Mouse (Mus musculus): ENCODE results near the gene Aldh16a1. TPM values are rescaled to one million over a fixed set of nuclear protein-coding genes. Genes with fewer than 3 reads are reported as not detected.

Aldh16a1 gene
- polyA plus RNA-seq, 1 experiment from 2014 or later: 88.6 TPM

- no peak overlapping the region for H3K27ac ChIP-seq (ENCODE audit: low read length)
- ATAC-seq (ENCODE audit: low FRiP score, low TSS enrichment): no peak
- no peak overlapping the region for H3K9ac ChIP-seq (replicated peaks; ENCODE audit: low read length)
- peaks cover 30% of the 10 kb centered on the region for H3K36me3 ChIP-seq (ENCODE audit: insufficient read depth, low read length)
- 71% methylated on average over 8 of the region's 8 CpGs for WGBS
- H3K9me3 ChIP-seq (ENCODE audit: low read length): no peaks in the 10 kb centered on the region
- no peak overlapping the region for H3K4me3 ChIP-seq (ENCODE audit: low read length)
- H3K27me3 ChIP-seq (ENCODE audit: insufficient read depth, low read length): no peaks in the 10 kb centered on the region
- H3K4me2 ChIP-seq (replicated peaks; ENCODE audit: low read depth, low read length): no peak overlapping the region
- 0 out of 2 replicates have a peak, but pooled peaks cover 4% of the 10 kb centered on the region for H3K4me1 ChIP-seq (ENCODE audit: insufficient read depth, low read length)
Observed at GRCm38 (mm10) chr7:45139904-45140723, 14.3 kb downstream of the Aldh16a1 start.

- WGBS: 77% methylated on average over 1 of the region's 1 CpGs
- no peak overlapping the region for H3K4me3 ChIP-seq (ENCODE audit: low read length)
- H3K4me2 ChIP-seq (replicated peaks; ENCODE audit: low read depth, low read length): no peak overlapping the region
- H3K27me3 ChIP-seq (ENCODE audit: insufficient read depth, low read length): no peaks in the 10 kb centered on the region
- no peak overlapping the region for H3K9ac ChIP-seq (replicated peaks; ENCODE audit: low read length)
- 0 out of 2 replicates have a peak, but pooled peaks cover 4% of the 10 kb centered on the region for H3K4me1 ChIP-seq (ENCODE audit: insufficient read depth, low read length)
- no peaks in the 10 kb centered on the region for H3K9me3 ChIP-seq (ENCODE audit: low read length)
- ATAC-seq (ENCODE audit: low FRiP score, low TSS enrichment): no peak
- H3K27ac ChIP-seq (ENCODE audit: low read length): no peak overlapping the region
- H3K36me3 ChIP-seq (ENCODE audit: insufficient read depth, low read length): peaks cover 14% of the 10 kb centered on the region
Observed at GRCm38 (mm10) chr7:45138403-45138802, 16.0 kb downstream of the Aldh16a1 start.

- Histone ChIP-seq H3K4me1 (ENCODE audit: insufficient read depth, low read length) (0 out of 2 replicates have a peak, but pooled peaks cover 4% of the 10 kb centered on the region), H3K4me2 (replicated peaks; ENCODE audit: low read depth, low read length) (no peak overlapping the region), H3K9ac (replicated peaks; ENCODE audit: low read length) (no peak overlapping the region), H3K4me3 (ENCODE audit: low read length) (no peak overlapping the region), H3K27me3 (ENCODE audit: insufficient read depth, low read length) (no peaks in the 10 kb centered on the region), H3K27ac (ENCODE audit: low read length) (no peak overlapping the region), H3K36me3 (ENCODE audit: insufficient read depth, low read length) (peaks cover 9% of the 10 kb centered on the region), H3K9me3 (ENCODE audit: low read length) (no peaks in the 10 kb centered on the region)
- ATAC-seq (ENCODE audit: low FRiP score, low TSS enrichment): no peak
- WGBS: 84% methylated on average over 12 of the region's 12 CpGs
Observed at GRCm38 (mm10) chr7:45137171-45138006, 17.0 kb downstream of the Aldh16a1 start.

- WGBS: 2% methylated on average over 29 of the region's 29 CpGs
- Histone ChIP-seq H3K36me3 (ENCODE audit: insufficient read depth, low read length) (no peaks in the 10 kb centered on the region), H3K27me3 (ENCODE audit: insufficient read depth, low read length) (no peaks in the 10 kb centered on the region), H3K4me1 (ENCODE audit: insufficient read depth, low read length) (0 out of 2 replicates have a peak, but pooled peaks cover 4% of the 10 kb centered on the region), H3K4me3 (ENCODE audit: low read length) (peak within 1 kb of the TSS; percentile 70), H3K4me2 (replicated peaks; ENCODE audit: low read depth, low read length) (peak within 1 kb of the TSS; percentile 83), H3K9me3 (ENCODE audit: low read length) (no peaks in the 10 kb centered on the region), H3K9ac (replicated peaks; ENCODE audit: low read length) (peak within 1 kb of the TSS; percentile 76), H3K27ac (ENCODE audit: low read length) (no peak within 1 kb of the TSS)
- peak; percentile 88 for ATAC-seq (ENCODE audit: low FRiP score, low TSS enrichment)
Observed at GRCm38 (mm10) chr7:45135993-45136567, 18.3 kb downstream of the Aldh16a1 start, which contains the start of the genes Gm45713 and Flt3l. Gm45713 (minus strand) TSS chr7:45136231. Flt3l (minus strand) TSS chr7:45136432.

GRCm38 (mm10) chr7:45135370-45135769, 19.0 kb downstream of the Aldh16a1 start:
- Histone ChIP-seq H3K27ac (ENCODE audit: low read length) (no peak overlapping the region), H3K27me3 (ENCODE audit: insufficient read depth, low read length) (no peaks in the 10 kb centered on the region), H3K4me2 (replicated peaks; ENCODE audit: low read depth, low read length) (peak overlapping the region; percentile 83; the same call in 1 of the 2 replicates), H3K36me3 (ENCODE audit: insufficient read depth, low read length) (no peaks in the 10 kb centered on the region), H3K9ac (replicated peaks; ENCODE audit: low read length) (0 out of 2 replicates have a peak overlapping the region, but pooled peaks have one; percentile 29), H3K4me1 (ENCODE audit: insufficient read depth, low read length) (0 out of 2 replicates have a peak, but pooled peaks cover 4% of the 10 kb centered on the region), H3K9me3 (ENCODE audit: low read length) (no peaks in the 10 kb centered on the region), H3K4me3 (ENCODE audit: low read length) (peak overlapping the region; percentile 70; the same call in 1 of the 2 replicates)
- WGBS: 79% methylated on average over 3 of the region's 3 CpGs
- ATAC-seq (ENCODE audit: low FRiP score, low TSS enrichment): no peak

GRCm38 (mm10) chr7:45134544-45135026, 19.8 kb downstream of the Aldh16a1 start:
- H3K4me3 ChIP-seq (ENCODE audit: low read length): no peak overlapping the region
- no peak for ATAC-seq (ENCODE audit: low FRiP score, low TSS enrichment)
- no peaks in the 10 kb centered on the region for H3K27me3 ChIP-seq (ENCODE audit: insufficient read depth, low read length)
- H3K36me3 ChIP-seq (ENCODE audit: insufficient read depth, low read length): no peaks in the 10 kb centered on the region
- no peaks in the 10 kb centered on the region for H3K9me3 ChIP-seq (ENCODE audit: low read length)
- 11% methylated on average over 12 of the region's 12 CpGs for WGBS
- no peak overlapping the region for H3K9ac ChIP-seq (replicated peaks; ENCODE audit: low read length)
- H3K4me1 ChIP-seq (ENCODE audit: insufficient read depth, low read length): peaks cover 10% of the 10 kb centered on the region
- H3K27ac ChIP-seq (ENCODE audit: low read length): no peak overlapping the region
- H3K4me2 ChIP-seq (replicated peaks; ENCODE audit: low read depth, low read length): no peak overlapping the region

GRCm38 (mm10) chr7:45133446-45134159, 20.8 kb downstream of the Aldh16a1 start:
- Histone ChIP-seq H3K9me3 (ENCODE audit: low read length) (no peaks in the 10 kb centered on the region), H3K9ac (replicated peaks; ENCODE audit: low read length) (no peak overlapping the region), H3K4me1 (ENCODE audit: insufficient read depth, low read length) (peaks cover 14% of the 10 kb centered on the region), H3K4me3 (ENCODE audit: low read length) (no peak overlapping the region), H3K27me3 (ENCODE audit: insufficient read depth, low read length) (no peaks in the 10 kb centered on the region), H3K36me3 (ENCODE audit: insufficient read depth, low read length) (no peaks in the 10 kb centered on the region), H3K27ac (ENCODE audit: low read length) (no peak overlapping the region), H3K4me2 (replicated peaks; ENCODE audit: low read depth, low read length) (no peak overlapping the region)
- no peak for ATAC-seq (ENCODE audit: low FRiP score, low TSS enrichment)
- WGBS: 75% methylated on average over 8 of the region's 8 CpGs

GRCm38 (mm10) chr7:45131850-45132249, 22.5 kb downstream of the Aldh16a1 start:
- Histone ChIP-seq H3K4me3 (ENCODE audit: low read length) (no peak overlapping the region), H3K4me2 (replicated peaks; ENCODE audit: low read depth, low read length) (no peak overlapping the region), H3K4me1 (ENCODE audit: insufficient read depth, low read length) (peaks cover 21% of the 10 kb centered on the region), H3K27me3 (ENCODE audit: insufficient read depth, low read length) (no peaks in the 10 kb centered on the region), H3K9me3 (ENCODE audit: low read length) (no peaks in the 10 kb centered on the region), H3K9ac (replicated peaks; ENCODE audit: low read length) (no peak overlapping the region), H3K27ac (ENCODE audit: low read length) (no peak overlapping the region), H3K36me3 (ENCODE audit: insufficient read depth, low read length) (peaks cover 8% of the 10 kb centered on the region)
- WGBS: 83% methylated on average over 9 of the region's 11 CpGs
- no peak for ATAC-seq (ENCODE audit: low FRiP score, low TSS enrichment)

Measured in kidney, embryonic 16.5 days (tissue).